Mouse (Mus musculus): ENCODE data around the gene Lrrc56. TPM values are rescaled to one million over a fixed set of nuclear protein-coding genes. Genes with fewer than 3 reads are reported as not detected.

The Lrrc56 gene
- polyA plus RNA-seq, 1 experiment: 15.8 TPM

- no peak for TF ChIP-seq POLR2A (IDR thresholded peaks at IDR 0.05; ENCODE audit: borderline replicate concordance, extremely low read depth, low read depth, low read length)
- no peak for TF ChIP-seq CTCF (IDR thresholded peaks at IDR 0.05; ENCODE audit: insufficient read depth, low read length)
- H3K4me1 ChIP-seq (ENCODE audit: control insufficient read depth, insufficient read depth, low read length): peaks cover 10% of the 10 kb centered on the region
- WGBS: 81% methylated on average over 3 of the region's 3 CpGs
- DNase-seq: no peak
- H3K4me3 ChIP-seq (replicated peaks; ENCODE audit: extremely low read depth, low read depth, low read length): no peak overlapping the region
Observed at GRCm38 (mm10) chr7:141190220-141190619, 3.7 kb upstream of the Lrrc56 start.

- no peak for TF ChIP-seq POLR2A (IDR thresholded peaks at IDR 0.05; ENCODE audit: borderline replicate concordance, extremely low read depth, low read depth, low read length)
- TF ChIP-seq CTCF (IDR thresholded peaks at IDR 0.05; ENCODE audit: insufficient read depth, low read length): no peak
- WGBS: 67% methylated on average over 14 of the region's 14 CpGs
- H3K4me3 ChIP-seq (replicated peaks; ENCODE audit: extremely low read depth, low read depth, low read length): no peak overlapping the region
- H3K4me1 ChIP-seq (ENCODE audit: control insufficient read depth, insufficient read depth, low read length): peaks cover 10% of the 10 kb centered on the region
- no peak for DNase-seq
Observed at GRCm38 (mm10) chr7:141191036-141191435, 2.9 kb upstream of the Lrrc56 start.

DNA sequence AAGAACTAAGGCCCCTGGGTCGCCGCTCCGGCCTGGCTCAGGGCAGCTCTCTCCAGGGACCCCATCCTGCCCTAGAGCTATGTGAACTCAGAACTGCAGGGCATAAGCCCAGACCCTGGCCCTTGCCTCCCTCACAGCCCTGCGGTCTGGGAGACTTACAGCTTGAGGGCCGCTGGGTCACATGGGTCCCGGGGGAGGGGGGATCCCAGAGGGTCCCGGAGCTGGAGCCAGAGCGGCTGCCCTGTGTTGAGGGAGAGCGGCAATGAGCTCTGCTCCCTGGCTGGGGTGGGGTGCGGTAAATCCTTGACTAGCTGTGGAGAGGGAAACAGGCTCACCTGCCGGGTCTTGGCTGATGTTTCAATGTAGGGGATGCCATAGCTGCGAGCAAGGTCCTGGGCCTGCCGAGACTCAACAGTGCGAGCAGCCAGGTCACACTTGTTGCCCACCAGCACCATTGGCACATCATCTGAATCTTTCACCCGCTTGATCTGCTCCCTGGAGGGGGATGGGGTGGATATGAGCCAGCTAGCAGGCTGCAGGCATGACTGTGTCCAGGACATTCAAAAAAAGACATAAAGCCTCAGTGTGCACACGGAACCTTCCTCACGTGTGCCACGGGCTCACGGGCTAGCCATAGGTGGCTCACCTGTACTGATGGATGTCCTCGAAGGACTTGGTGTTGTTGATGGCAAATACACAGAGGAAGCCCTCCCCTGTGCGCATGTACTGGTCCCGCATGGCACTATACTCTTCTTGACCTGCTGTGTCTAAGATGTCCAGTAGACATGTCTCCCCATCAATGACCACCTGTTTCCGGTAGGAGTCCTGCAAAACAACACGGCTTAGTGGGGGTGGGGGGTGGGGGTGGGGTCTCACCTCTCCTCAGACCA, 1.9 kb upstream of the Lrrc56 start:
- WGBS: 88% methylated on average over 24 of the region's 24 CpGs
- Histone ChIP-seq H3K4me3 (replicated peaks; ENCODE audit: extremely low read depth, low read depth, low read length) (no peak overlapping the region), H3K4me1 (ENCODE audit: control insufficient read depth, insufficient read depth, low read length) (peaks cover 10% of the 10 kb centered on the region)
- TF ChIP-seq CTCF (IDR thresholded peaks at IDR 0.05; ENCODE audit: insufficient read depth, low read length): no peak
- no peak for TF ChIP-seq POLR2A (IDR thresholded peaks at IDR 0.05; ENCODE audit: borderline replicate concordance, extremely low read depth, low read depth, low read length)
- no peak for DNase-seq

GRCm38 (mm10) chr7:141192776-141193347, 1.1 kb upstream of the Lrrc56 start:
- WGBS: 26% methylated on average over 12 of the region's 12 CpGs
- no peak for TF ChIP-seq CTCF (IDR thresholded peaks at IDR 0.05; ENCODE audit: insufficient read depth, low read length)
- TF ChIP-seq POLR2A (IDR thresholded peaks at IDR 0.05; ENCODE audit: borderline replicate concordance, extremely low read depth, low read depth, low read length): peak; percentile 43; the same call in 1 of the 2 replicates
- Histone ChIP-seq H3K4me1 (ENCODE audit: control insufficient read depth, insufficient read depth, low read length) (peaks cover 10% of the 10 kb centered on the region), H3K4me3 (replicated peaks; ENCODE audit: extremely low read depth, low read depth, low read length) (peak overlapping the region; percentile 79)
- DNase-seq: peak; percentile 66

DNA sequence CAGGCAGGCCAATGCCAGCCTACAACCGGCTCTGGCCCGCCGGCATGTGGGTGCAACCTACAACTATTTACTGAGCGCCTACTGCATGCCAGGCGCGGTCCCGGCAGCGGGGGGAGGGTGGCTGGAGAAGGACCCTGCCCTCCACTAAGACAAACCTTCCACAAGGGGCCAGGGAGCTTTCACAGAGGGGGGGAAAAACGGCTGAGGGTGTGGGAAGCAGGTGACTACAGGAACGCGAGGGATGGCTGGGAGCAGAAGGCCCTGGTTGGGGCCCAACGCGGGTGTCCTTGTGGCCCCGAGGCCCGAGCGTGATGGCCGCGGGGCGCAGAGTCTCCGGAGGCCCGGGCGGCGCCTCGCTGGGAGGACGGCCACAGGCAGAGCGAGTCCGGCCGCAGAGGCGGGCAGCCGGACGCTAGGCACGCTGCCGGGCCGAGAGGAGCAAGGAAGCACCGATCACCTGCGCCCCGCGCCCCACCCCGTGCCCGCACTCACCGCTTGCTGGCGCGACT, 555 bp upstream of the Lrrc56 start:
- DNase-seq: peak; percentile 67
- Histone ChIP-seq H3K4me1 (ENCODE audit: control insufficient read depth, insufficient read depth, low read length) (peaks cover 10% of the 10 kb centered on the region), H3K4me3 (replicated peaks; ENCODE audit: extremely low read depth, low read depth, low read length) (peak overlapping the region; percentile 79)
- TF ChIP-seq CTCF (IDR thresholded peaks at IDR 0.05; ENCODE audit: insufficient read depth, low read length): no peak
- WGBS: 1% methylated on average over 43 of the region's 43 CpGs

DNA sequence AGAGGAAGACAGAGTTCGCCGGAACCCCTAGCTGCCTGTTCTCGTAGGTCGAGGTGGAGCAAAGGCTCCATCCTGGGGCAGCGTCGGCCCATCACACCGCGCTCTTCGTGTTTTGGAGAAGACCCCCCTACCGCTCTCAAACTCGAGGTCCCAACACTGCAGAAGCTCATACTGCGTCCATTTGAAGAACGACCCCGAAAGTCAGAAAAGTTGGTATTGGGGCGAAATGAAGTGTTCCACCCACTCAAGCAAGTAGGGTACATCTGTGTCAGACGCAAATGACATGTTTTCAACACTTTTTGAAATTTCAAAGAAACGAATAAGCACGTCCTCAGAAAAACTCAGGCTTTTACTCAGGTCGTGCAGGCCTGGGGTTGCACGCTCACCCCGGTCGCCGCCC, 452 bp downstream of the Lrrc56 start:
- under 1% methylated on average over 23 of the region's 23 CpGs for WGBS
- TF ChIP-seq CTCF (IDR thresholded peaks at IDR 0.05; ENCODE audit: insufficient read depth, low read length): no peak

GRCm38 (mm10) chr7:141194830-141195229, 873 bp downstream of the Lrrc56 start:
- no peak for TF ChIP-seq CTCF (IDR thresholded peaks at IDR 0.05; ENCODE audit: insufficient read depth, low read length)
- TF ChIP-seq POLR2A (IDR thresholded peaks at IDR 0.05; ENCODE audit: borderline replicate concordance, extremely low read depth, low read depth, low read length): peak; percentile 71; the same call in 1 of the 2 replicates
- Histone ChIP-seq H3K4me1 (ENCODE audit: control insufficient read depth, insufficient read depth, low read length) (peaks cover 10% of the 10 kb centered on the region), H3K4me3 (replicated peaks; ENCODE audit: extremely low read depth, low read depth, low read length) (peak overlapping the region; percentile 85)
- 2% methylated on average over 28 of the region's 28 CpGs for WGBS
- peak; percentile 83 for DNase-seq

More for the DNA sequence above, 452 bp downstream of the Lrrc56 start:
- Histone ChIP-seq H3K4me3 (replicated peaks; ENCODE audit: extremely low read depth, low read depth, low read length) (peak overlapping the region; percentile 85), H3K4me1 (ENCODE audit: control insufficient read depth, insufficient read depth, low read length) (peaks cover 10% of the 10 kb centered on the region)
- DNase-seq: no peak

DNA sequence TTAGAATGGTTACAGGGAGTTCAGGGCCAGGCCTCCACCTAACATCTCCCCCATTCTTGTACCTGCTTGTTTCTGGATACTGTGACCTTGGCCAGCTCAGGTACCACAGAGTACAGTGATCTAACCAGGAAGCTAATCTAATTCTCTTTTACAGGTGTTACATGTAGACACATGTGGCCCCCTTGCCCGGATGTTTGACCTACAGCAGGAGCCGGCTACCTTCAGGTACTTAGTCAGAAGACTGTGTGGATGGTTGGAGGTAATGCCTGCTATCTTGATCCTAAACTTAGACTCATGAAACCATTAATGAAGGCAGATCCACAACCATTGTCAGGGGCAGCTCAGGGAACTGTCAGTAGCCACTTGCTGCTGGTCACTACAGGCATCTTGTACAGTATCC, 1.8 kb downstream of the Lrrc56 start:
- TF ChIP-seq POLR2A (IDR thresholded peaks at IDR 0.05; ENCODE audit: borderline replicate concordance, extremely low read depth, low read depth, low read length) (no peak), CTCF (IDR thresholded peaks at IDR 0.05; ENCODE audit: insufficient read depth, low read length) (no peak)
- no peak for DNase-seq
- Histone ChIP-seq H3K4me3 (replicated peaks; ENCODE audit: extremely low read depth, low read depth, low read length) (no peak overlapping the region), H3K4me1 (ENCODE audit: control insufficient read depth, insufficient read depth, low read length) (peaks cover 9% of the 10 kb centered on the region)
- 95% methylated on average over 2 of the region's 2 CpGs for WGBS

DNA sequence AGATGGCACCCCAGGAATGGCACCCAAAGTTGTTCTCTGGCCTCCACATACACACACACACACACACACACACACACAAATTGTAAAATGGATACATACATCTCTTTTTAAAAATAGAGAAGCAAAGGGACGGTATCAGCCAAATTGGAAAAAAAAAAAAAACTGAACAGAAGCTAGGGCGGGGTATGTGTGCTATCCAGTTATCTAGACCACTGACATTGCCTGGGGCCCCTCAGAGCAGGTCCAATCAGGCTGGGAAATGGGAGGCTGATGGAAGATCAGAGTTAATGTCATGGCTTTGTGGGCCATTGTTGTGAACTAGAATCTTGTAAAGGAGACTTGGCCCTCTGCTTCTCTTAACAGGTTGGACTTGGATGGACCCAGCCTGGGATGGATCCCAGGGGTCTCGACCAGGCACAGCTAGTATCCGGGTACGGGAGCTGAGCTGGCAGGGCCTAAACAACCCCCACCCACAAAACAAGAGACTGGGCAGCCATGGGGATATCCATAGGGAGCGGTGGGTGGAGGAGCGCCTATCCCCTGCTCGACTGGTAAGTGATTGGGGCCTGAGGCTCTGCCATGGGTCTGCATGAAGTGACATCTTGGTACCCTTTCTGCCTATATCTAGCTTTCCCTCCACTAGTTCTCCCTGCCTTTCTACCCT, 2.8 kb downstream of the Lrrc56 start:
- TF ChIP-seq CTCF (IDR thresholded peaks at IDR 0.05; ENCODE audit: insufficient read depth, low read length) (no peak), POLR2A (IDR thresholded peaks at IDR 0.05; ENCODE audit: borderline replicate concordance, extremely low read depth, low read depth, low read length) (no peak)
- H3K4me3 ChIP-seq (replicated peaks; ENCODE audit: extremely low read depth, low read depth, low read length): no peak overlapping the region
- DNase-seq: no peak
- peaks cover 5% of the 10 kb centered on the region for H3K4me1 ChIP-seq (ENCODE audit: control insufficient read depth, insufficient read depth, low read length)
- WGBS: 95% methylated on average over 8 of the region's 8 CpGs

All from lung, adult 2 months (tissue).